Mouse (Mus musculus) left cerebral cortex, postnatal 14 days (tissue): Measurements from ENCODE around the gene Pabpc4. TPM values are rescaled to one million over a fixed set of nuclear protein-coding genes. Genes with fewer than 3 reads are reported as not detected.
"Not testable (repeated sequence)": the region's sequence is repeated elsewhere in the genome, so short reads cannot be mapped to it uniquely, and the experiment has no call there.

Experiments used
- DNase-seq, 2 experiments: peaks; one replicate each; pipeline ENCODE4 v3.0.0; 2021 to 2022; ENCODE audit warnings: low spot score in 2 of 2, mixed read lengths in 1 of 2
- intact Hi-C: fragments of 180-260 bp; cut with DNase I; formaldehyde crosslinking; loops from one replicate; pipeline ENCODE4 v1.15.1; 2025
- total RNA-seq, 2 experiments: library from RNA; stranded (reverse); gene quantifications; 2 replicates each; pipeline ENCODE4 v1.2.3; 2021

Pabpc4 gene
- total RNA-seq, 2 experiments from 2014 or later: 37.2 to 39.2 TPM

GRCm38 (mm10) chr4:123246221-123246620 is 15.9 kb upstream of the Pabpc4 start:
- DNase-seq: no peak
- intact Hi-C loops: no loop called here

- no peak for DNase-seq
- intact Hi-C loops: no loop called here
Observed at GRCm38 (mm10) chr4:123246651-123247050, 15.5 kb upstream of the Pabpc4 start.

- intact Hi-C loops: no loop called here
- DNase-seq: no peak
Observed at GRCm38 (mm10) chr4:123247147-123247880, 14.8 kb upstream of the Pabpc4 start.

- DNase-seq: peak; percentile 67 to 83
- intact Hi-C loops: no loop called here
Observed at GRCm38 (mm10) chr4:123248971-123249567, 13.1 kb upstream of the Pabpc4 start.

- intact Hi-C loops: loop anchor here (10.0 kb wide), 1 partner anchor 257 kb away; the partner anchor contains the start of gene Mycl
- no peak for DNase-seq
Observed at GRCm38 (mm10) chr4:123252214-123252613, 9.9 kb upstream of the Pabpc4 start.

- DNase-seq: peak; percentile 48 to 67
- intact Hi-C loops: loop anchor here (2.0 to 10.0 kb wide), 3 partner anchors 36 to 260 kb away; partner anchors contain the start of gene Mycl
Observed at GRCm38 (mm10) chr4:123254617-123255016, 7.5 kb upstream of the Pabpc4 start.

GRCm38 (mm10) chr4:123260071-123260746 is 1.9 kb upstream of the Pabpc4 start:
- no peak for DNase-seq
- intact Hi-C loops: no loop called here

GRCm38 (mm10) chr4:123271063-123271462 is 8.9 kb downstream of the Pabpc4 start:
- DNase-seq: no peak
- intact Hi-C loops: no loop called here

- DNase-seq: no peak
- intact Hi-C loops: no loop called here
Observed at GRCm38 (mm10) chr4:123280117-123280516, 18.0 kb downstream of the Pabpc4 start.

- DNase-seq: peak; percentile 82 to 83
- intact Hi-C loops: no loop called here
Observed at GRCm38 (mm10) chr4:123282500-123282899, 20.3 kb downstream of the Pabpc4 start.

- intact Hi-C loops: not testable (repeated sequence)
- peak in 1 of 2 experiments; percentile 46 for DNase-seq
Observed at GRCm38 (mm10) chr4:123282915-123283674, 20.9 kb downstream of the Pabpc4 start.

GRCm38 (mm10) chr4:123283675-123284064 is 21.5 kb downstream of the Pabpc4 start:
- intact Hi-C loops, DNase-seq: not testable (repeated sequence)

GRCm38 (mm10) chr4:123284731-123285624 is 22.8 kb downstream of the Pabpc4 start:
- intact Hi-C loops: no loop called here
- DNase-seq: no peak

- intact Hi-C loops: no loop called here
- DNase-seq: no peak
Observed at GRCm38 (mm10) chr4:123286790-123287189, 24.6 kb downstream of the Pabpc4 start.

GRCm38 (mm10) chr4:123289038-123289437 is 26.9 kb downstream of the Pabpc4 start:
- intact Hi-C loops: no loop called here
- DNase-seq: no peak

GRCm38 (mm10) chr4:123292390-123292789 is 30.2 kb downstream of the Pabpc4 start:
- intact Hi-C loops: no loop called here
- DNase-seq: no peak

- DNase-seq: no peak
- intact Hi-C loops: no loop called here
Observed at GRCm38 (mm10) chr4:123292989-123293388, 30.8 kb downstream of the Pabpc4 start.

GRCm38 (mm10) chr4:123293661-123294443 is 31.7 kb downstream of the Pabpc4 start:
- intact Hi-C loops: no loop called here
- DNase-seq: no peak
